Mouse (Mus musculus): ENCODE measurements around the gene Snd1. TPM values are rescaled to one million over a fixed set of nuclear protein-coding genes. Genes with fewer than 3 reads are reported as not detected.

The Snd1 gene
- total RNA-seq, 2 experiments from 2014 or later: 112 to 139 TPM

GRCm38 (mm10) chr6:28629866-28630265, 154.9 kb downstream of the Snd1 start:
- DNase-seq (ENCODE audit: low spot score in 2 of 2): no peak

GRCm38 (mm10) chr6:28630926-28631325, 156.0 kb downstream of the Snd1 start:
- no peak for DNase-seq (ENCODE audit: low spot score in 2 of 2)

- no peak for DNase-seq (ENCODE audit: low spot score in 2 of 2)
Observed at GRCm38 (mm10) chr6:28633120-28633519, 158.2 kb downstream of the Snd1 start.

- DNase-seq (ENCODE audit: low spot score in 2 of 2): no peak
Observed at GRCm38 (mm10) chr6:28633656-28634055, 158.7 kb downstream of the Snd1 start.

- DNase-seq (ENCODE audit: low spot score in 2 of 2): no peak
Observed at GRCm38 (mm10) chr6:28635092-28635491, 160.2 kb downstream of the Snd1 start.

- DNase-seq (ENCODE audit: low spot score in 2 of 2): no peak
Observed at GRCm38 (mm10) chr6:28635531-28636348, 160.8 kb downstream of the Snd1 start.

GRCm38 (mm10) chr6:28640088-28640487, 165.1 kb downstream of the Snd1 start:
- no peak for DNase-seq (ENCODE audit: low spot score in 2 of 2)

- no peak for DNase-seq (ENCODE audit: low spot score in 2 of 2)
Observed at GRCm38 (mm10) chr6:28642909-28643308, 168.0 kb downstream of the Snd1 start.

GRCm38 (mm10) chr6:28645231-28645630, 170.3 kb downstream of the Snd1 start:
- DNase-seq (ENCODE audit: low spot score in 2 of 2): no peak

GRCm38 (mm10) chr6:28656511-28656910, 181.6 kb downstream of the Snd1 start:
- no peak for DNase-seq (ENCODE audit: low spot score in 2 of 2)

GRCm38 (mm10) chr6:28663004-28663403, 188.1 kb downstream of the Snd1 start:
- DNase-seq (ENCODE audit: low spot score in 2 of 2): no peak

GRCm38 (mm10) chr6:28663670-28664069, 188.7 kb downstream of the Snd1 start:
- no peak for DNase-seq (ENCODE audit: low spot score in 2 of 2)

GRCm38 (mm10) chr6:28664716-28665115, 189.8 kb downstream of the Snd1 start:
- DNase-seq (ENCODE audit: low spot score in 2 of 2): no peak

- DNase-seq (ENCODE audit: low spot score in 2 of 2): no peak
Observed at GRCm38 (mm10) chr6:28667586-28667985, 192.6 kb downstream of the Snd1 start.

GRCm38 (mm10) chr6:28669251-28669650, 194.3 kb downstream of the Snd1 start:
- no peak for DNase-seq (ENCODE audit: low spot score in 2 of 2)

GRCm38 (mm10) chr6:28672388-28672787, 197.4 kb downstream of the Snd1 start:
- no peak for DNase-seq (ENCODE audit: low spot score in 2 of 2)

- DNase-seq (ENCODE audit: low spot score in 2 of 2): no peak
Observed at GRCm38 (mm10) chr6:28674686-28675085, 199.7 kb downstream of the Snd1 start.

GRCm38 (mm10) chr6:28678896-28679295, 204.0 kb downstream of the Snd1 start:
- DNase-seq (ENCODE audit: low spot score in 2 of 2): no peak

- no peak for DNase-seq (ENCODE audit: low spot score in 2 of 2)
Observed at GRCm38 (mm10) chr6:28680537-28680936, 205.6 kb downstream of the Snd1 start.

GRCm38 (mm10) chr6:28681521-28682457, 206.8 kb downstream of the Snd1 start:
- no peak for DNase-seq (ENCODE audit: low spot score in 2 of 2)

GRCm38 (mm10) chr6:28685052-28685451, 210.1 kb downstream of the Snd1 start:
- DNase-seq (ENCODE audit: low spot score in 2 of 2): no peak

GRCm38 (mm10) chr6:28685745-28686144, 210.8 kb downstream of the Snd1 start:
- DNase-seq (ENCODE audit: low spot score in 2 of 2): no peak

All from adrenal gland, adult 18-20 months (tissue).